Mouse (Mus musculus): ENCODE data around the gene Cdkal1.

DNA sequence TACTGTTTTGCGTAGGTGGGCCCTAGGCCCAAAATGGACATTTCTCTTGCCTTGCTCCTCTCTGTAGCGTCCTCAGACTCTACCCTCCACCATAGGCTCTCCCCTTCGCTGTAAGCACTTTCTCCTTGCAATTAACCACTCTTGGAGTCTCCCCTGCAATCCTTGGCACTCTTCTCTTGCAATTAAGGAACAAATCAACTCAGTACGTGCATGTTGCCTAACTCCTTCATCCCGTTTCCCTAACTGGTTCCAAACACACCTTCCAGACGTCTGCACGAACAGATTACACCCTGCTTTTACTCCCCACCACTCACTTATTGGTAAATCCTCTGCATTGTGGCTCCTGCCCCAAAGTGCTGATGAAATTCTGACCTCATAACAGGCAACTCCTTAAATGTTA, 358.2 kb downstream of the Cdkal1 start:
- no peak for TF ChIP-seq POLR2A (IDR thresholded peaks at IDR 0.05; ENCODE audit: extremely low read depth, insufficient read depth, low read length)
- no peak for TF ChIP-seq CTCF (IDR thresholded peaks at IDR 0.05; ENCODE audit: extremely low read depth, insufficient read depth, low read length)
